Mouse (Mus musculus): ENCODE measurements at regions not wholly inside any gene's neighbourhood (a gene's known extent, or its start where the extent isn't known, plus 50 kb on each side); places are given as distances from the start of the nearest gene placed in this dataset.

DNA sequence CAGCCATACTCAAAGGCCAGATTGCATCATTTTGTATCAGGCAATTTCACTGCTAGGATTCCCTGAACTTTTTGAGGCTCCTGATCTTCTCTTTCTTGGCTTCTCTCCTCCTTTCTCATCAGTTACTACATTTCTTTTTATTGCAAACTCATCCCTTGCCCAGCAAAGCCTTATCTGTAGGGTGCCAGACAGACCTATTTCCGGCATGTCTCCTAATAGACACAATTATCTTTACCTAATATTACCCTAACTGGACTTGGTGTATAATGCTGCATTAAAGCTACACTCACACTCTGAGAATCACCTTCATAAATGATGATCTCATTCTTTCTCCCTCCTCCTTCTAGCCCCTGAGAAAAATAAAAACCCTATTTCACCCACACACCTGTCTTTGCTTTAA lies 396.3 kb upstream of the Nrg3 start:
- no peak for DNase-seq (ENCODE audit: low spot score in 2 of 2)

DNA sequence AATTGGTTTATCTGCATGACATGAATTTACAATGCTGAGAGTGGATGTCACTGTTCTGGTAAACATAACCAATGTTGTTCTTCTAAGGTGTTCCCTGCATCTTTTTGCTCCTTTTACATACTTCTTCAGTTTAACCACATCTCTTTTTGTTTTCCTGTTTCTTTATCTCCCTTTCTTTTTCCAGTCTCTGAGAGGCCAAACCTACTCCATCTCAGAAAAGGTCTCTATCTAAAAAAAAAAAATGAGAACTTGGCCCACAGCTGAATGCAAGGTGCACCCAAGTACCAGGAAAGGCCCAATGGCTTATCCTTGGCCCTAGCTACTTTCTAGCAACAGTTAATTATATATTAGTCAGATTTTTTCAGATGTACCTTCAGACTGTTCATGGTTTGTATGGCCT lies 394.3 kb upstream of the Nrg3 start:
- no peak for DNase-seq (ENCODE audit: low spot score in 2 of 2)

- no peak for DNase-seq (ENCODE audit: low spot score in 2 of 2)
These were observed 387.3 kb upstream of the Nrg3 start for GRCm38 (mm10) chr14:39860141-39860540.

DNA sequence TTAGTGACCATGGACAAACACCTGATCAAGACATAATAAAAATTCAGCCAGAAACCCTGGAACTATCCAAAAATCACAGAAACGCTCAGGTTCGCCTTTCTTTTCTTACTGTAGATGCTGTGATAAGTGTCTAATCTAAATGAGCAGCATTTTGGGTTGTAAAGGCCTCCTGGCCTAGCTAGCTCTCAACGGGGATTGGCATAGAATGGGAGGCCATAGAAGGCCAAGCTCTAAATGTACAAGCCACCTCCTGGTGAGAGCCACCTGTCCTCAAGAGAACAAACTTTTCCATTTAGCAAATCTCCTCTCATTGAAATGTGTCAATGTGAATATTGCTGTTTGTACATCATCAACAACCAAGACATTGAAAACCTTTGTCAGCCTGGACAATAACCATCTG lies 386.4 kb upstream of the Nrg3 start:
- DNase-seq (ENCODE audit: low spot score in 2 of 2): no peak

DNA sequence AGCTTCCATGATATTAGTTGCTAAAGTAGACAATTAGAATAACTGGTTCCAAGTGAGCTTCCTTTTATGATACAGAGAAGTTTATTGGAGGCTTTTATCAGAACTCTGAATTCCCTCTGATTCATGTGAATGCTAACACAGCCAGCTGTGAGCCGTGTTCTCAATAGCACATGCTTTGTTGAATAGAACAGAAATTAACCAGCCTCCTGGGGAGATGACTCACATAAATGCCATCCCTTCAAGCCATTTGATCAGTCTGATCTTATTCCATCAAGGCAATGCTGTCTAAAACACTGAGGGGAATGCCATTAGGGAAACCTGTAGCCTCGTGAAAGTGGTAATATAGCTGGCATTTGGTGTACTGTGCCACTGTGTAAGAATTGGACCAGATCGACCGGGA lies 380.1 kb upstream of the Nrg3 start:
- DNase-seq (ENCODE audit: low spot score in 2 of 2): peak in 1 of 2 experiments; percentile 2

- DNase-seq (ENCODE audit: low spot score in 2 of 2): no peak
These were observed 379.6 kb upstream of the Nrg3 start for GRCm38 (mm10) chr14:39852526-39852925.

Data from left cerebral cortex, adult 9 months (tissue).